Mouse (Mus musculus) MEL (cell line): ENCODE results near the gene Nrcam.

ENCODE experiments used
- CTCF ChIP-seq, 3 experiments: IDR thresholded peaks in 2 of 3; conservative IDR thresholded peaks in 1 of 3; 2 replicates each; pipeline ENCODE4 v1.5.1; 2011 to 2012; ENCODE audit warnings: low read length in 3 of 3, low read depth in 2 of 3, mild to moderate bottlenecking in 2 of 3, improper control_type of control experiment in 1 of 3, inconsistent platforms in 1 of 3, mixed read lengths in 1 of 3, moderate library complexity in 1 of 3; ENCODE audit not compliant: control insufficient read depth in 1 of 3, insufficient read depth in 1 of 3, poor library complexity in 1 of 3, severe bottlenecking in 1 of 3
- TBP ChIP-seq: IDR thresholded peaks from 2 replicates; pipeline ENCODE4 v1.8.0; 2011; ENCODE audit warnings: low read depth, low read length, improper control_type of control experiment
- USF1 ChIP-seq: IDR thresholded peaks from 2 replicates; pipeline ENCODE4 v1.6.1; 2014; ENCODE audit warnings: low read depth, mild to moderate bottlenecking, inconsistent platforms, low read length, improper control_type of control experiment, moderate library complexity

DNA sequence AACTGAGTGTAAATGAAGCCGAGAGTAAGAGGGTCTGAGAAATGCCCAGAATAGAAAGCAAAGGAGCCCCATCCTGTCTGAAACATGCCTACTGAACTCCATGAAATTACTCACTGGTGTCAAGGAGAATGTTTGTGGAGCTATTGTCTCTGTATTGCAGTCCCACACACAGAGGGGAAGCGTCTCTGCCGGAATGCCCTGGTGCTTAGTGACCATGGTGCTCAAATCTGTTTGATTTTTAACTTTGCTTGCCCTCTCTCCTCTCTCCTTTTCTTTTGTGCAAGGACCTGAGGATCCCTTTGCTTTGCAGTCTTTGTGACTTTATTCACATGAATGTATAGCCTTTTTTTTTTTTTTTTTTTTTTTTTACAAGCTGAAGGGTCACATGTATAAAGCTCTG is 28.8 kb downstream of the Nrcam start:
- TF ChIP-seq USF1 (no peak), TBP (no peak), CTCF (IDR thresholded peaks at IDR 0.05 in 2 of 3, conservative IDR thresholded peaks at IDR 0.05 in 1 of 3; ENCODE audit: control insufficient read depth in 1 of 3, insufficient read depth in 1 of 3, low read depth in 2 of 3, low read length in 3 of 3, poor library complexity in 1 of 3, severe bottlenecking in 1 of 3) (no peak)
